Mouse (Mus musculus) liver, adult 2 months (tissue): Measurements from ENCODE around the gene Ypel4.
A peak's percentile ranks its signal among the peaks of the same experiment; 100 is the strongest.

Experiments
- CTCF ChIP-seq: fragments of 200-500 bp; IDR thresholded peaks from 2 replicates; pipeline ENCODE4 v1.5.1; 2011; ENCODE audit warnings: low read depth, low read length, control low read depth
- POLR2A ChIP-seq: fragments of 200-500 bp; IDR thresholded peaks from 2 replicates; pipeline ENCODE4 v1.6.1; 2011; ENCODE audit warnings: low read length, control low read depth; ENCODE audit not compliant: insufficient read depth; ENCODE audit errors: extremely low read depth

DNA sequence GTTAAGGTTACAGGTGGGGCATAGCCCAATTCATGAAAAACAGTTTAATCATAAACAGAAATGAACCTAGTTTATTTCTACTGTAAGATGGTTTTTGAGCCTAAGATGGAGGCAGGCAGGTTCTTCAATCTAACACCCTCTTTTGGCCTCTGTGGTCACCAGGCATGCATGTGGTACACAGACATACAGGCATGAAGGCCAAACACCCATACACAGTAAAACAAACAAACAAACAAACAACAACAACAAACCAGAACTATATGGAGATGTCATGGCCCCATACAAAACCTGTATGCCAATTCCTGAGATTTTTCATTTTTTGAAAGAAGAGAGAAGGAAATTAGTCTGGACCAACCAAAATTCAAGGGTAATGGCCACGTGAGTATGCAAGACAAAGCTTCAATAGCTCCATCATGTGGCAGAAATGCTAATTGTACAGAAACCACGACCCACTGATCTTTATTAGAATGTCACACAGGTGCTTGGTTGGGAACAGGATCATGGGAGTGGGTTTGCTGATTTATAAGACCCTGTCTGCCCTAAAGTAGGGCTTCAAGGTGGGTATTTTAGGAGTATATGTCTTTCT is 24.8 kb downstream of the Ypel4 start:
- TF ChIP-seq CTCF: peak; percentile 51
- TF ChIP-seq POLR2A: no peak
